Mouse (Mus musculus): ENCODE results near the gene Atp6v1g2.

Gene Atp6v1g2

DNA sequence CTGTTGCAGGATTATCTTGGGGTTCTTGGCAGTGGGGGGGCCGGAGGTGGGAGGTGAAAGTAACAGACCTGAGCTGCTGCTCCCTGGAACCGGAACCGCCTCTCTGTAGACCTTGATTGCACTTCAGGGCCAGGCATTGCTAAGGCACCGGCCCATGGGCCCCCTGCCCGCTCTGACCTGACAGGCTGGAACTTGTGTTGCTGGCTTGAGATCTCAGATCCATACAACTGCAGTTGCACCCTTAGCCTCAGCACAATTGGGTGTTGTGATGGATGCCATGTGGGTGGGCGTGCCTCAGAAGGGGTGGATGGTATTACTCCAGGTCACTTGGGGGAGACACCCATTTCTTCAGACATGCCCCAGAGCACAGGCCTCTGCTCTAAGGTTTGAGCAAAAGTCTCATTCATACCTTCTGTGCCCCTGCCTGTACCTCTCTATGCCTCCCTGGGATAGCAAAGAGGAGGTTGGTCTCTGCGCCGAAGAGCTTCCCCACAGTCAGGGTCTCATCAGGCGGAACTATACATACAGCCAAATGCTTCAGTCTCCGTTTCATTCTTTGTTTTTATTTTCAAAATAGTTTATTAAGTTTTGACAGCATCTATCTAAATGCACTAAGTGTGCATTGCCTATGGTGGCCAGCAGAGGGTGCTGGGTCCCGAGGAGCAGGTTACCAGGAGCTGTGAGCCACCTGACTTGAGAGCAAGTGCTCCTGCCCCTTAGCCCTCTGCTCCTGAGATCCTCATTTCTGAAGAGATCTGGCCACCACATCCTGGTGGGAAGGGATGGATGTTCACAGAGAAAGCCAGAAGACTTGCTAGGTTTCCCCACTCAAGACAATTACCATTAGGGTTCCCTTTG is 21.0 kb downstream of the Atp6v1g2 start:
- no peak for DNase-seq (ENCODE audit: low spot score in 2 of 2)

DNA sequence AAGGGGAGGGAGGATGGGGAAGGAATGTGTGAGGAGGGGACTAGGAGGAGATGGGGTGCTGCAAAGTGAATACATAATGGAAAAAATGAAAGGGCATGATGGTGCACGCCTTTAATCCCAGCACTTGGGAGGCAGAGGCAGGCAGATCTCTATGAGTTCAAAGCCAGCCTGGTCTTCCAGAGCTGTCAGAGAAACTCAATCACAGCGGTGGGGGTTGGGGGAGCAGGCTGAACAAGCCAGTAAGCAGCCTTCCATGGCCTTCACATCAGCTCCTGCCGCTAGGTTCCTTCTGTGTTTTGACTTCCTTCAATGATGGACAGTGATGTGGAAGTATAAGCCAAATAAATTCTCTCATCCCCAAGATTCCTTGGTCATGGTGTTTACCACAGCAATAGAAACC is 21.8 kb downstream of the Atp6v1g2 start:
- no peak for DNase-seq (ENCODE audit: low spot score in 2 of 2)

DNA sequence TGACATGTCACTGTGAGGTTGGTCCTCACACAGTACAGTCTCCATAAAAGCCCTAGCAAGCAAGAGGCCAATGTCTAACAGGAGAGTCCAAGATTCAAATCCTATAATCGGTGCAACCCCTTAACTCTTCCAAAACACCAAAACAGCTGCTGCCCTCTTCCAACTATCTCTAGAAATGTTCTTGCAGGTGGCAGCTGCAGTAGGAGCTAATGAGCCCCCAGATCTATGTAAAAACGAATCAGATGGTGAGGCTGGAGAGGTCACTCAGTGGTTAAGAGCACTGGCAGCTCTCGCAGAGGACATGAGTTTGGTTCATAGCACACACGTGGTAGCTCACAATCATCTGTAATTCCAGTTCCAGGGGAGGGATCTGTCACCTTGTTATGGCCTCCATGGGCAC is 22.2 kb downstream of the Atp6v1g2 start:
- no peak for DNase-seq (ENCODE audit: low spot score in 2 of 2)

DNA sequence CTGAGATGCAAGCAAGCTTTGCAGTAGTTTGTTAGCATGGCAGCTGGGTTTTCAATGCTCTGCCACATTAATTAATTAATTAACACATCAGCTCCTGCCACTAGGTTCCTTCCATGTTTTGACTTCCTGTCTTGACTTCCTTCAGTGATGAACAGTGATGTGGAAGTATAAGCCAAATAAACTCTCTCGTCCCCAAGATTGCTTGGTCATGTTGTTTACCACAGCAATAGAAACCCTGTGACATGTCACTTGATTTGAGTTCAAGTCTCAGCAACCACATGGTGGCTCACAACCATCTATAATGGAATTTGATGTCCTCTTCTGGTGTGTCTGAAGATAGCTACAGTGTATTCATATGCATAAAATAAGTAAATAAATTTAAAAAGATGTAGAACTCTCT is 23.9 kb downstream of the Atp6v1g2 start:
- no peak for DNase-seq (ENCODE audit: low spot score in 2 of 2)

DNA sequence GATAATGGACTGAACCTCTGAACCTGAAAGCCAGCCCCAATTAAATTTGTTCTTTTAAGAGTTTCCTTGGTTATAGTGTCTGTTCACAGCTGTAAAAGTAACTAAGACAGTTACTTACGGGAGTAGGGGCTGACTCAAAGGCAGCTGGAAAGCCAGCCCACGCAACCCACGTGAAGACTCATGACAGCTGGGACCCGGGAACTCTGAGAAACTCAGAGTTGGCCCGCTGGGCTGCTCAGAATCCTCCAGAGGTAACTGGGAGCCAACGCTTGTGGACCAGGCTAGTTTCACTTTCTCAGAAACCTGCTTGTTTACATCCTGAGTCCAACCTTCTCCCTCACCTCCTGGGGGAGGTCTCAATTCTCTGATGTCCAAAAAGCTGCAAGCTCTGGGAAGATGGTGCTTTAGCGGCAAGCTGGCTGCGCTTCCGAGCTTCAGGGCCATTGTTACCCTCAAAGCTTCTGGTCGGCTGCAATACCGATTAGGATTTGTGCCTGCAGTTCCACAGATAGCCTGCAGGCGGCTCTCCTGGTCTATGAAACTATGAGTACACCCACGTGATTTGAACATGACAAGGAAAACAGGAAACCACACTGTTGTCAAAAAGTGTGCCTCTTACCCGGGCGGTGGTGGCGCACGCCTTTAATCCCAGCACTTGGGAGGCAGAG is 24.5 kb downstream of the Atp6v1g2 start:
- DNase-seq (ENCODE audit: low spot score in 2 of 2): peak; percentile 96 to 98

DNA sequence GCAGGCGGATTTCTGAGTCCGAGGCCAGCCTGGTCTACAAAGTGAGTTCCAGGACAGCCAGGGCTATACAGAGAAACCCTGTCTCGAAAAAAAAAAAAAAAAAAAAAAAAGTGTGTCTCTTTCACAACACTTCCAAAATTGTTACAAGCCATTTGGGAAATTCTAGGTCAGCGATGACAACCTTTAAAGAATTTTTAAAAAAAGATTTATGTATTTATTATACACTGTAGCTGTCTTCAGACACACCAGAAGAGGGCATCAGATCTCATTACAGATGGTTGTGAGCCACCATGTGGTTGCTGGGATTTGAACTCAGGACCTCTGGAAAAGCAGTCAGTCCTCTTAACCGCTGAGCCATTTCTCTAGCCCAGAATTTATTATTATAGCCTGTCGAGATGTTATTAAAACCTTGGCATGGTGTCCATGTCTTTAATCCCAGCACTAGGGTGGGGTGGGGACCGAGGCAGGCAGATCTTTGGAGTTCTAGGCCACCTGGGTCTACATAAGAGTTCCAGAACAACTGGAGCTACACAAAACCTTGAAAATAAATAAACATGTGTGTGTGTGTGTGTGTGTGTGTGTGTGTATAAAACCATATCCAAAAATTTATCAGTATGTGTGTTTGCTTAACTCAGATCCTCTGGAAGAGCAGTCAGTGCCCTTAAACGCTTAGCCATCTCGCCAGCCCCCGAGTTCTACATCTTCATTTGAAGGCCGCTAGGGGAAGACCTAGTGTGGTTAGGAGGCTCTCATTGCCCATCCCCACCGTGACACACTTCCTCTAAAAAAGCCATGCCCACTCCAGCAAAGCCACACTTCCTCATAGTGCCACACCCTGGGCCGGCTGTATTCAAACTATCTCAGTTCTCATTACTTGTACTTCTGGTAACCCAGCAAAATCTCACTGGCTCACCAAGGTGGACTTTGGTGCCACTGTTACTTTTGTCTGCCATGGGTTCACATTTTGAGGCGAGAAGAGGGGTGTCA is 25.3 kb downstream of the Atp6v1g2 start:
- DNase-seq (ENCODE audit: low spot score in 2 of 2): peak; percentile 81 to 88

DNA sequence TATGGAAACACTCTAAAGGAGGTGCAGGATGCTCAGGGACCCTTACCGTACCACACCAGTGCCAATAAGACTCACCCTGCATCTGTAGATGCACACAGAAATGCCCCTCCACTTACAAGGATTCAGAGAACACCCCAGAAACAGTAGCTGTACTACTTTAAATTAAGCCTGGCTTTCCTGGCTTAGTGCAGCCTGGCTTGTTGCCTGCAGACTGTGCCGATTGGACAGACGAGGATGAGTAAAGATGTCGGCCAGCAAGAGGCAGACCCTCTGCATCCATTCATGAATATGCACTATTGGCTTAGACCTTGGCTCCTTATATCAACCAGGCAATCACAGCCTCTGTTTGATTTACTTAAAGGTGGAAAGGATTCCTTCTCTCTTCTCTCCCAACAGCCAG is 26.2 kb downstream of the Atp6v1g2 start:
- no peak for DNase-seq (ENCODE audit: low spot score in 2 of 2)

DNA sequence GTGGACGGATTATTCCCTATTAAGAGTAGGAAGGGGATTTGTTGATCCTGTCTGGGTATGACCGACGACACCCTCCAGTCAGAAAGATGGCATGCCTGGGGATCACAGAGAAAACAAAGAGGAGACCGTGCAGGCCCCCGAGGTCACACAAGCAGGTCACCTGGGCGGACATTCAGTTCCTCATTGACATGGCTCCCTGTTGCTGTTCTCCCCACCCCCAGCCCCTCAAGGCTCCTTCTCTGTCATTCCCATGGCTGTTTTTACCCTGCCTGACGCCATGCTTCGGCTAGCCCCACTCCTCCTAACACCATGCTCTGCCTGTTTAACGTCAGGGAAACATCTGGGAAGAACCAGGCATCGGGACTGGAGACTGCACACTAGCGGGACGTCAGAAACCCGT is 28.2 kb downstream of the Atp6v1g2 start:
- DNase-seq (ENCODE audit: low spot score in 2 of 2): no peak

DNA sequence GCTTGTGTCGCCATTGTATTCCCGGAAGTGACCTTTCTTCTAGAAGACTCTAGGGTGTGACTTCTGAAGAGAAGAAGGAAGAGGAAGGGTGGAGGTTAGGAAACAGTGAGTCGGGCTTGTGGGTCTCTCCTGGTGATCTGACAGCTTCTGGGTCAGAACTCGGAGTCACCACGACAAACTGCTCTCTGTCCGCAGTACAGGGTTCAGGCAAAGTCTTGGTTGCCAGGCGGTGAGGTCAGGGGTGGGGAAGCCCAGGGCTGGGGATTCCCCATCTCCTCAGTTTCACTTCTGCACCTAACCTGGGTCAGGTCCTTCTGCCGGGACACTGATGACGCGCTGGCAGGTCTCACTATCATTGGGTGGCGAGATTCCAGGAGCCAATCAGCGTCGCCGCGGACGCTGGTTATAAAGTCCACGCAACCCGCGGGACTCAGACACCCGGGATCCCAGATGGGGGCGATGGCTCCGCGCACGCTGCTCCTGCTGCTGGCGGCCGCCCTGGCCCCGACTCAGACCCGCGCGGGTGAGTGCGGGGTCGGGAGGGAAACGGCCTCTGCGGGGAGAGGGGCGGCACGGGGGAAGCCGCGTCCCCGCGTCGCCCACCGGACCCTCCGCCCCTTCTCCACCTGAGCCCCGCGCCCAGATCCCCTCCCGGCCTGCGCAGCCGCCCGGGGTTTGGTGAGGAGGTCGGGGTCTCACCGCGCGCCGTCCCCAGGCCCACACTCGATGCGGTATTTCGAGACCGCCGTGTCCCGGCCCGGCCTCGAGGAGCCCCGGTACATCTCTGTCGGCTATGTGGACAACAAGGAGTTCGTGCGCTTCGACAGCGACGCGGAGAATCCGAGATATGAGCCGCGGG is 29.4 kb downstream of the Atp6v1g2 start, which contains the start of gene H2-D1:
Gene H2-D1, plus strand, starts transcription at position 67 of the 859 bp plus-strand sequence.
- DNase-seq (ENCODE audit: low spot score in 2 of 2): peak; percentile 99

DNA sequence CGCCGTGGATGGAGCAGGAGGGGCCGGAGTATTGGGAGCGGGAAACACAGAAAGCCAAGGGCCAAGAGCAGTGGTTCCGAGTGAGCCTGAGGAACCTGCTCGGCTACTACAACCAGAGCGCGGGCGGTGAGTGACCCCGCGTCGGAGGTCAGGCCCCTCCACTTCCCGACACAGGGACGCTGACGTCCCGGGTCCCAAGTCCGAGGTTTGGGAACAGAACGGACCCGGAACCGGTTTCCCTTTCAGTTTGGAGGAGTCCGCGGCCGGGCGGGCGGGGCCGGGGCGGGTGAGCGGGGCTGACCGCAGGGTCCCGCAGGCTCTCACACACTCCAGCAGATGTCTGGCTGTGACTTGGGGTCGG is 30.0 kb downstream of the Atp6v1g2 start:
- no peak for DNase-seq (ENCODE audit: low spot score in 2 of 2)

DNA sequence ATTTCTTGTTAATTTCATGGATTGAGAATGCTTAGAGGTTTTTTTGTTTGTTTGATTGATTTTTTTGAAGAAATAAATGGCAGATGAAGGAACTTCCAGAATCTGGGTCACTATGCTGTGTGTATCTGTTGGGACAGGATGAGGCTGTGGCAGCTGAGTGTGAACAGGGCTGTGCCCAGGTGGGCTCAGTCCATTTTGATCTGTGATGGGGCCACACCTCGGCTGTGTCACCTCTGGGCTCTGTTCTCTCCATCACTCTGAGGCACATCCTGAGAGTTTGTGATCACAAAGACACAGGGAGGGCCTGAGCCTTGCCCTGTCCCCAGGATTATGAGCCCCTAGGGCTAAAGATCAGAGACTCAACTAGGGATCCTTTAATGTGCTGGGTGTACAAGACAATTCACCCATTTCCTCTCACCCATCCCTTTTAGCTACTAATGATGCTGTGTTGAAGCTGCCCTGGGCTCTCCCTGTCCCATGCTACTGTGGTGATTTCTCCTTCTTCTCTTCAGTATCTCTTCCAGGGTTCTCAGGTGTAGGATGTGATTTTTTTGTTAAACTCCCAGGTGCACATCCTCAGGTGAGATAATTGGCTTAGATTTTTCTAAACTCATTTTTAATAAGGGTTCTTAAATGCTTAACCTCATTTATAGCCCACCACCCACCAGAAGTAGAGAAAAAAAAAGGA is 34.1 kb downstream of the Atp6v1g2 start:
- DNase-seq (ENCODE audit: low spot score in 2 of 2): no peak

DNA sequence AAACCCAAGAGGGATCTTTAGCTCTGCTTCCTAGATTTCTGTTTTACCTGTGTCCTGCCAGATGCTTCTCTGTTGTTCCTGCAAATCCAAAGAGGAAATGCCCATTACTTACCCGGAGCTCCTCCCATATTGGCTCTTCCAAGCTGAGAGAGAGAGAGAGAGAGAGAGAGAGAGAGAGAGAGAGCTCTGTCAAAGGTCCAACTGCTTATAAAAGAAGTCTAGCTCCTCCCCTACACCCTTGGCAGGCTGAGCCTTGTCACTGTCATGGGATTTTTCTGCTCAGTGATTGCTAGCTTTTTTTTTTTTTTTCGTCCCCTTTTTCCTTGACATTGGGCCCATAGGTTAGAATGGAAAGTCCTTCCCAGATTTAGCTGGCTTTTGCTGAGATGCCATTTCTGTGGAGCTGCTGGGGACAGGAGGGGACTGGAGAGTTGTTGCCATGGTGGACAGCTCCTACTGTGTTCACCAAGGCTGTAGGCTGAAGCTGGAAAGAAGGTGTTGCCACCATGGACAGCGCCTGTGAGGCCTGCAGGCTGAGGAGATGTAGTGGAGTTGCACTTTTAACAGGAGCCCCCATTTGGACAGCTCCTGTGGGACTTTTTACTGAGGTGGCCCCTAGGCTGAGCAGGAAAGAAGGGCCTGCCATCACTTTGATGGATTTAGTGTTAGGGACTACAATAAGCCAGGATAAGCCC is 36.3 kb downstream of the Atp6v1g2 start:
- DNase-seq (ENCODE audit: low spot score in 2 of 2): no peak

DNA sequence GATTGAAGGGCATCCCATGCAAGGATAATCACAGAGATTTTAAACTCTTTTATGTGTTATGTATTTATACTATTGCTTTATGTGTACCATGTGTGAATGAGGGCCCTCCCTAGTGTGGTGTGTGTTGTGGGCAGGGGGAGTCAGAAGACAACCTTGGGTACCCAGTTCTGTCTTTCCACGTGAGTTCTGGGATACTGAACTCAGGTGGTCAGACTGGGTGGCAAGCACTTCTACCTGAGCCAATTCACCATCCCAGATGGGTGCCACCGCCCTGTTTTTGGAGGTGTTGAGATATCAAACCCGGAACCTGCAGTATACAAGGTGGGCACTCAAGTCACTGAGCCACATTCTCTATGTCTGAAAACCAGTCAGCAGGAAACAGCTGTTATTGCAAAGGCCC is 38.8 kb downstream of the Atp6v1g2 start:
- DNase-seq (ENCODE audit: low spot score in 2 of 2): no peak

DNA sequence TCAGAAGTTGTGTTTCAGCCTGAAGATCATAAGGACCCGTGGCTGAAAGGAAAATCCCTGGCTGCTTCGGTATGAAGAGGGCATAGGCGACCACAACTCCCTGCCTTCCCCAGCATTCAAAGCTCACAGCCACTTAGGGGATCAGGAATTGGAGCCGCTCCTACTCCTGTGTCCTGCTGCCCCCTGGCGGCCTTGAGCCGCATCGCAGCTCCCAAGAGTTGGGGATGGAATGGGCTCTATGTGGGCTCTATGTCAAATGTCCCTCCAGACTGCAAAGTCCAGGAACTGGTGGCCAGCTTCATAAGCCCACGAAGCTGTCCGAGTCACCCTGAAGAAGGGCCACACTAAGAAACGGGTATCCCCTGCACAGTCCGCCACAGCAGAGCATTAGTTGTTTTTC is 41.3 kb downstream of the Atp6v1g2 start:
- DNase-seq (ENCODE audit: low spot score in 2 of 2): peak; percentile 84 to 87

DNA sequence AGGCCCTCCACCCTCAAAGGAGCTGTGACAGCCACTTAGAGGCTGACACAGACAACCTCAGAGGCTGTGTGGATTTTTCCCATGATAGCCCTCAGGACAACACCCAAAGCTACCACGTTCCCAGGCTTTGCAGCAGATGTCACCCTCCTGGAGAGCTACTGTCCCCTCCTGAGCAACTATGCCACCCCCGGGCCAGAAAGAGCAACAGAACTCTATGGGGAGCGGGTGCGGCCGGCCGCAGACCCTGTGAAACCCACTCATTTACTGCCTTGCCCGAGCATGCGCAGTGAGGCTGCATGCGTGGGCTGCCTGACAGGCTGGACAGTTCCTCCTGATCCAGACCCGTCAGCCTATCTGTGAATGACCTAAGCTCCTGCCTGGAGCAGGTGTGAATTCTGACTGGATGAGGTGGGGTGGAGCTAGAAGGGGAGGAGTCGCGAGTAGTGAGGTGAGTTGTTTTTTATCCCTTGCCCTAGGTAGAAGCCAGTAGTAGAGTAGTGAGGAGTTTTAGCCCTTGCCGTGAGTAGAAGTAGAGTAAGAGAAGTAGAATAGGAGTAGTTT is 42.9 kb downstream of the Atp6v1g2 start:
- no peak for DNase-seq (ENCODE audit: low spot score in 2 of 2)

DNA sequence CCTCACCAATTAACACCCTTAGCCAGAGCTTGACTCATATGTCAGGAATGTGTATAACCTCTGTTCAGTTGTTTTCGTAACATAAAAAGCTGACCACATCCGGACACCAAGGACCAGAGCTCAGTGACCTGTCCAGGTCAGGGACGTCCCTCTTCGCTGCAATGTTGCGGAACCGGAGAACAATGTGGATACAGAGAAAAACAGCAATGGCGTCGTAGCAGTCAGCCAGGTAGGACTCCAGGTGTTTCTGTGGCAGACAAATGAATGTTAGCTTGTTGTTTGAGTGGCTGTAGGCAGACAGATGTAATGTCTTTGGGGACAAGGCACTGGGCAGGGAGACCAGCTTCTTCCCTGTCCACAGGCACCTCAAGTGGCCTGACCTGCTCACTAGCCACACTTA is 44.6 kb downstream of the Atp6v1g2 start:
- no peak for DNase-seq (ENCODE audit: low spot score in 2 of 2)

DNA sequence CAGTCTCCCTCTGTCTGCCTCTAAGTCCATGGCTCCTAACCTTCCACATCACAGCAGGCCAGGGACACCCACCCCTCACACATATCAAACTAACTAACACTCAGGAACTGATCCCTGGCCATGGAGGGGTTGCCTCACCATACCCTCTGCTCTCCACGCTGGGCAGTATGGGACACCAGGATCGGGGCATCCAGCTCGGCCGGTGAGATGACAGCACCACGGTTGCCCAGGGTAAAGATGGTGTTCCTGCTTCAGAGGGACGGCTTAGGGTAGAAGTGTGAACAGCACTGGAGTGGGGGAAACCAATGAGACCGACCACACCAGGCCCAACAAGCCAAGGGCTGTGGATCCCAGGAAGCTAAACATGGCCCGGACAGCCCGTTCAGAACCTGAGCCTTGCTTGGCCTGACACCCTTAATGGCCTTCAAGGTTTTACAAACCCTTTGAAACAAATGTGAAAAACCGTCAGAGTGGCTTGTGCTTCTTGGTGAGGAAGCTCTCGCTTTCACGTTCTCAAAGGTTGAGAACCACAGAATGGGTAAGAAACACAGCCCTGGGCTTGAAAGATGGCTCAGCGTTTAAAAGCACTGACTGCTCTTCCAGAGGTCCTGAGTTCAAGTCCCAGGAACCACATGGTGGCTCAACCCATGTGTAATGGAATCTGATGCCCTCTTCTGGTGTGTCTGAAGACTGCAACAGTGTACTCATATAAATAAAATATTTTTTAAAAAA is 45.7 kb downstream of the Atp6v1g2 start:
- no peak for DNase-seq (ENCODE audit: low spot score in 2 of 2)

DNA sequence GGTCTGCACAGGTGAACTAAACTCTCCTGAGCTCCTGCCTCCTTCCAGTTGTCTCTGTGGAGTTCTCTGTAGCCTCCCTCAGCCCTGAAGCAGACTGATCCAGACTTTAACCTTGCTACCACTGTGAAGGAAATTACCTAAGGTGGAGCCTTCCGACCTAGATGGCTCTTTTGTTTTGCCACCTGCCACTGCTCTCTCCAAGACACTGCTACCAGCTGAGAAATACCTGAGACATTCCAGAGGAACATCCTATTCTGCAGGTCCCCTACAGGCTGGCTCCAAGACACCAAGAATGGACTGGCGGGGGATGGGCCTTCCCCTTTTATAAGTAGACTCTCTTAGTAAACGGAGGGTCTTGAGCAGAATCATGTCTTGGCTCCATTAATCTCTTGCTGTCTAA is 46.8 kb downstream of the Atp6v1g2 start:
- no peak for DNase-seq (ENCODE audit: low spot score in 2 of 2)

DNA sequence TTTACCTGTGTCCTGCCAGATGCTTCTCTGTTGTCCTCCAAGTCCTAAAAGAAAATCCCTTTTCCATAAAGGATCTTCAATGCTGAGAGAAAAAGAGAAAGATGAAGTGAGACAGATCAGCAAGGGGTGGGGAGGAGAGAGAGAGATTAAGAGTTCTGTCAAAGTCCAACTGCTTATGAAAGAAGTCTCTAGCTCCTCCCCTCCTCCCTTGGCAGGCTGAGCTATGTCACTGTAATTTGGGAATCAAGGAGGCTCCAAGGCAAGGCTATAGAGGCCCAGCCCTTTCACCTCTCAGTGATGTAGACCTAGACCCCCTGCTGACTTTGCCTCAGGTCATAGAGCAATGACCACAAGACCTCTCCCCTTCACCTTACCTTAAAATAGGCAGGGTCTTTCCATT is 52.0 kb downstream of the Atp6v1g2 start:
- no peak for DNase-seq (ENCODE audit: low spot score in 2 of 2)

All from heart, adult 9 months (tissue).